Mouse (Mus musculus) liver, embryonic 15.5 days (tissue): ENCODE measurements at regions not wholly inside any gene's neighbourhood (a gene's known extent, or its start where the extent isn't known, plus 50 kb on each side); places are given as distances from the start of the nearest gene placed in this dataset.

ENCODE experiments used
- ATAC-seq: fragments of 200-750 bp; cut with Nextera tagmentation; 2 replicates; pipeline ENCODE4 v1.8.0; 2017; ENCODE audit warnings: moderate number of reproducible peaks, mild to moderate bottlenecking, moderate library complexity; ENCODE audit not compliant: insufficient read depth
- H3K27ac ChIP-seq: fragments of 300-500 bp; sonication (generic); replicated peaks from 2 replicates; pipeline ENCODE4 v1.5.1; 2015; ENCODE audit warnings: mild to moderate bottlenecking, inconsistent platforms
- H3K27me3 ChIP-seq: fragments of 300-500 bp; sonication (generic); 2 replicates; pipeline ENCODE4 v1.6.1; 2015; ENCODE audit warnings: mild to moderate bottlenecking, inconsistent platforms
- H3K36me3 ChIP-seq: fragments of 300-500 bp; sonication (generic); replicated peaks from 2 replicates; pipeline ENCODE4 v1.6.1; 2015; ENCODE audit warnings: moderate library complexity, mild to moderate bottlenecking, inconsistent platforms
- H3K4me1 ChIP-seq: fragments of 300-500 bp; sonication (generic); replicated peaks from 2 replicates; pipeline ENCODE4 v1.6.1; 2015; ENCODE audit warnings: inconsistent platforms
- H3K4me2 ChIP-seq: fragments of 300-500 bp; sonication (generic); 2 replicates; pipeline ENCODE4 v1.6.1; 2015; ENCODE audit warnings: moderate library complexity, mild to moderate bottlenecking, inconsistent platforms
- H3K4me3 ChIP-seq: fragments of 300-500 bp; sonication (generic); replicated peaks from 2 replicates; pipeline ENCODE4 v1.5.1; 2015; ENCODE audit warnings: mild to moderate bottlenecking, inconsistent platforms
- H3K9ac ChIP-seq: fragments of 300-500 bp; sonication (generic); 2 replicates; pipeline ENCODE4 v1.6.1; 2015; ENCODE audit warnings: moderate library complexity, mild to moderate bottlenecking, inconsistent platforms
- H3K9me3 ChIP-seq: fragments of 300-500 bp; sonication (generic); replicated peaks from 2 replicates; pipeline ENCODE4 v1.6.1; 2016; ENCODE audit warnings: inconsistent platforms
- WGBS: fragments of 180-500 bp; shearing (Covaris S2); methylation state at CpG from one replicate; pipeline ENCODE4 v1.1.7; 2015; ENCODE audit warnings: mixed read lengths; ENCODE audit not compliant: insufficient replicate concordance; 5-methylcytosine and 5-hydroxymethylcytosine counted together

DNA sequence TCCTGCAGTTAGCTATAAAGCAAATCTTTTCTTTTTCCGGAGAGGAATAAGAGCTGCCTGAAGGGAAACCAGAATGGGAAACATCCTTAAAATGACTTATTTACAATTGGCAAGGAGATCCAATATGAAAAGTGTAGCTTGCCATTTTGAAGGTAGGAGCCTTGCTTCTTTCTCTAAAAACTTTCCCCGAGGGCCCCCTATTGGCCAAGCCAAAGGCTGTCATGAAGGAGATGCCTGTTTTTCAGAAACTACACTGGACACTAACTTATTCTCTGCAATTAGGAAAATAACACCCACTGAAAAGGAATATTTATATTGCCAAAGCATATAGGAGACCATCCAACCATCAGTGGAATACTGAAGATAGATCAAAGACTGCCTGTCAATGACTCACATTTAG, 312.8 kb upstream of the Thrb start:
- Histone ChIP-seq H3K27ac (no peak overlapping the region), H3K9me3 (no peaks in the 10 kb centered on the region), H3K4me3 (no peak overlapping the region), H3K36me3 (no peaks in the 10 kb centered on the region), H3K4me2 (no peak overlapping the region), H3K4me1 (no peaks in the 10 kb centered on the region), H3K27me3 (no peaks in the 10 kb centered on the region), H3K9ac (no peak overlapping the region)
- ATAC-seq, result no peak
- 54% methylated on average over 2 of the region's 2 CpGs for WGBS

DNA sequence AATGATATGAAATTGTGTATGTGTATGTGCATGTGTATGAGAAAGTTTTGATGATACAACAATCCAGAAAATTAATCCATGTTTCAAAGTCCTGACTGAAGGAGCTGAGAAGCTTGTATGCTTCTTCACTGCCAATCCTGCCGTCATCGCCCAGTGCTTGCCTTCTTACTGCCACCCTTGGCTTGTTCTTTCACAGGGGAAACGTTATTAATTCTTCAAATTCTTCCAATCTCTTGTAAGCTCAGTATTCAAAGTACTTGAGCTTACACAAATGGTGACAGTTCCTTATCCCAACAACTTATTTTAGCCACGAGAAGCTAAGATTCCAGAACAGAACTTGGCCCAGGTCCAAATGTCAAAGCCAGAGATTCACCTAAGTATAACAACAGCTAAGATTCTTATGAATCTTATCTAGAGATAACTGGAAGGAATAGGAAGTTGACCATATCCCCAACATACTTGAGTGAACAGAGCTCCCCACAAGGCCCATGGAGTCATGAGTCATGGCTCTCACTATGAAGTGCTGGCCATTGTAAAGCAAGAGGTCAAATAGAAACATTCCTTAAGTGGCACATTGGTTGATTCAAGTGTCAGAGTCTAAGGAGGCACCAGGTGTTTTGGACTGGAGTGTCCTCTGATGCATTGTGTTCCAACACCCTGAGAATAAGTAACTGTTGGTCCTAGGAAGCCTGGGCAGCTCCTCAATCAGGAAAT, 307.6 kb upstream of the Thrb start:
- no peak overlapping the region for H3K27ac ChIP-seq
- H3K9ac ChIP-seq, result no peak overlapping the region
- H3K9me3 ChIP-seq, result no peaks in the 10 kb centered on the region
- 52% methylated on average over 4 of the region's 4 CpGs for WGBS
- H3K4me3 ChIP-seq, result no peak overlapping the region
- no peak for ATAC-seq
- H3K36me3 ChIP-seq, result no peaks in the 10 kb centered on the region
- no peaks in the 10 kb centered on the region for H3K4me1 ChIP-seq
- H3K4me2 ChIP-seq, result no peak overlapping the region
- no peaks in the 10 kb centered on the region for H3K27me3 ChIP-seq

DNA sequence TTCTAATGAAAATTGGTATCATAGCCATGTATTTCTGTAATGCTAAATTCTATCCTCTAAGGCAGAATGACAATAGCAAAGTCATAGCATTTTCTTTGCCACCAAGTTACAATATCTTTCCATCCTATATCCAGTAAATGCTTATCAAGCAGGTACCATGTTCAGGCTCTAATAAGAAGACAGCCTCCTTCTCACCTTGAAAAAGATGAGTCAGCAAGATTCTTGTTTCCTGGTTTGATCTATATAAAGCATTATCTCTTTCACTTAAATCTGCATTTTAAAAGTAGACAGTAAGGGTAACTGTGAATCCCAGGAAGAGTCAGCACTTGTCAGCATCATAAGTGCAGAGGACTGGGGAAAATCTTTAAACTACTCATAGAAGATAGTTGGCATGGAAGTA, 298.2 kb upstream of the Thrb start:
- no peak for ATAC-seq
- H3K9ac ChIP-seq, result no peak overlapping the region
- H3K27ac ChIP-seq, result no peak overlapping the region
- H3K4me2 ChIP-seq, result no peak overlapping the region
- no peaks in the 10 kb centered on the region for H3K27me3 ChIP-seq
- no peaks in the 10 kb centered on the region for H3K4me1 ChIP-seq
- no peak overlapping the region for H3K4me3 ChIP-seq
- no peaks in the 10 kb centered on the region for H3K9me3 ChIP-seq
- H3K36me3 ChIP-seq, result no peaks in the 10 kb centered on the region

DNA sequence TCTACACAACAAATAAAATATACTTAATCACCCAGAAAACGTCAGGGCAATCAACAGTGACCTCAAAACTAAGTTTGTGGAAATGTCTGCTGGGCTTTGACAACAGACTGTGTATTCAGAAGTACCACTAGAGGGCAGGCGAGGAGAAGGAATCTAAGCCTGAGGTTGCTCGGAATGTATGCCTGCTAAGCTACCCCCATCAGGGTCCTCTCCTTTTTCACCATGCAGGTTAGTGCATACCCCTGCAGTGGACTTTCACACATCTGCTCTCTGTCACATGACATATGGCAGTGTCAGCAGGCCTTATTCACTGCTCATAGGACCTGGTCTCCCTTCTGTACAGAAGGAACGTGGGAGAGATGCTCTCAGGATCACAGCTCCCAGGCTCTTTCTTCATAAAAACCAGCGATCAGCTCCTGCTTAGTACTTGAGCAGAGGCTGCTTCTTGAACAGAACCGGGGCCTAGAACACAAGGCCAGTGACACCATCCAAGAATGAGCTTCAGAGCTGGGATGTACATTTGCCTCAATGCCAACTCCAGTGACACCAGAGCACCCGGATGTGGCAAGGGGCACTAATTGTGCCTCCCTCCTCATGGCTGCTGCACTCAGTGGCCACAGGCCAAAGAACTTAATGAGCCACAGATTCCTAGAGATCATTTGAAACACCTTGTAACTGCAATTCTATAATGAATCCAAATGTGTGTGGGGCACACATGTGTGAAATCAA, 257.1 kb upstream of the Thrb start:
- no peak overlapping the region for H3K27ac ChIP-seq
- H3K4me2 ChIP-seq, result no peak overlapping the region
- no peak overlapping the region for H3K4me3 ChIP-seq
- 33% methylated on average over 7 of the region's 7 CpGs for WGBS
- no peaks in the 10 kb centered on the region for H3K9me3 ChIP-seq
- H3K4me1 ChIP-seq, result no peaks in the 10 kb centered on the region
- ATAC-seq, result no peak
- no peak overlapping the region for H3K9ac ChIP-seq
- no peaks in the 10 kb centered on the region for H3K27me3 ChIP-seq
- no peaks in the 10 kb centered on the region for H3K36me3 ChIP-seq

DNA sequence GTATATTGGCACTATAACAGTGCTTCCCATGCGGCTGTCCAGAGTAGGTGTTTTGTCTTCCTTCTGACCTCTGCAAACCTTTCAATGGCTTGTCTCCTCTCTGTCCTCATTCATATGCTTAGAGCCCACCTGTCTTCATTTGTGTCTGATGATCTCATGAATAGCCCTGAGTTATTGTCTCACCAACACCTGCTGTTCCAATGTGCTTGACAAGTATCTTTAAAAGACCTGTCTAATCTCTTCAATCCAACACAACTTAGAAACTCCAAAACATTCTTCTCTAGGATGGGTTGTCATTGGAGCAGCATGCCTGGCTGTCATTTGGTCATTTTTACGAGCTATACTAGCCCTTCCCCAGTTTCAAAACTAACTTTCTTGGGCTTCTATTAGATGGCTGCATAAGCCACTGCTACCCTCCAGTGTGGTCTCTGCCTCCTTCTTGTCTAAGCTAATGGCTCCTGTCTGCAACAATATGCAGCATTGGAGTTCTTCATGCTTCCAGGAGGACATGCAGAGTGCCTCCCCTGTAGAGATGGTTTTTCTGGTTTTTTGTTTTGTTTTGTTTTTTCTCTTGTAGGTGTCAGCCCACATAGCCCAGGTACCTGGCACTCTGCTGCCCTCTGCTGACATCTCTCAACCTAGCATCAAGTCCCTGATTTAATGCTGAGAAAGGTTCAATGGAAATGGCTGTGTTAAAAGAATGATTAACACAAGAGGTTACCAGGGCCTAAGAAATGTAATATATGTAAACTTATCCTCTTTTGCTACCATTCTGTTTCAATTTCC, 254.3 kb upstream of the Thrb start:
- ATAC-seq, result no peak

DNA sequence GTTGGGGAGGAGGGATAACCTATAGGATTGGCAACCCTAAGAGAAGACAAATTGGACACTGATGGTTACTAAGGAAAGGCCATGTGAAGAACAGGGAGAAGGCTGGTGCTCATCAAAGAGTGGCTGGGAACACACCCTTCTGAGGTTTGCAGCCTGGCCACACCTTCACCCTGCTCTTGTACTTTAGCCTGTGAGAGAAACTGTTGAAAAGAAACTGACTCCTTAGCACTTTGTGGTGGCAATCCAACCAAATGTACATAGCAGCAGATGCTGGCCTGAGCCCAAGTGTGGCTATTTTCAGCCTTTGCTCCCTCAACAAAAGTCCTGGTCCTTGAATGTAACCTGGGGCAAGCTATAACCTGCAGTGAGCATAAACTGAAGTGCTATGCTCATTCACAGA, 253.2 kb upstream of the Thrb start:
- H3K4me2 ChIP-seq, result no peak overlapping the region
- no peak for ATAC-seq
- no peaks in the 10 kb centered on the region for H3K4me1 ChIP-seq
- H3K36me3 ChIP-seq, result no peaks in the 10 kb centered on the region
- H3K4me3 ChIP-seq, result no peak overlapping the region
- H3K27ac ChIP-seq, result no peak overlapping the region
- H3K9ac ChIP-seq, result no peak overlapping the region
- no peaks in the 10 kb centered on the region for H3K27me3 ChIP-seq
- H3K9me3 ChIP-seq, result no peaks in the 10 kb centered on the region

More for the DNA sequence above, 254.3 kb upstream of the Thrb start:
- Histone ChIP-seq H3K4me2 (no peak overlapping the region), H3K4me1 (no peaks in the 10 kb centered on the region), H3K4me3 (no peak overlapping the region), H3K36me3 (no peaks in the 10 kb centered on the region), H3K9ac (no peak overlapping the region), H3K27ac (no peak overlapping the region), H3K27me3 (no peaks in the 10 kb centered on the region), H3K9me3 (no peaks in the 10 kb centered on the region)
- 60% methylated on average over 2 of the region's 2 CpGs for WGBS

DNA sequence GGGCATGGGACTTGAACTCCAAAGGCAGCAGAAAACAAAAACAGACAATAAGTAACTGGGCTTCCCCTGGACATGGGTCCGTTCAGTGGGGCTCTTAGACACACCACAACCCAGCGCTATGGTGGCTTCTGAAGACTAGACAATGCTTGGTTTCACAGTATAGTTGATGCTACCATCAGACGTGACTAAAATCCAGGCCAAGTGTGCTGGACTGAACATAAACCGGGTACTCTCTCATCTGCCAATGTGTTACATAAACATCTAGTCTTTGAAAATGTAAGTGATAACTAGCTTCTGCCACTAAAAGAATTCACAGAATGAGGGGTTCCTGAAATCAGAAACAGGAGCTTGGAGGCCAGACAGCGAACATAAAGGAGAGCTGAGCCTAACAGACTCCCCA, 251.7 kb upstream of the Thrb start:
- 60% methylated on average over 5 of the region's 5 CpGs for WGBS
- no peak overlapping the region for H3K9ac ChIP-seq

DNA sequence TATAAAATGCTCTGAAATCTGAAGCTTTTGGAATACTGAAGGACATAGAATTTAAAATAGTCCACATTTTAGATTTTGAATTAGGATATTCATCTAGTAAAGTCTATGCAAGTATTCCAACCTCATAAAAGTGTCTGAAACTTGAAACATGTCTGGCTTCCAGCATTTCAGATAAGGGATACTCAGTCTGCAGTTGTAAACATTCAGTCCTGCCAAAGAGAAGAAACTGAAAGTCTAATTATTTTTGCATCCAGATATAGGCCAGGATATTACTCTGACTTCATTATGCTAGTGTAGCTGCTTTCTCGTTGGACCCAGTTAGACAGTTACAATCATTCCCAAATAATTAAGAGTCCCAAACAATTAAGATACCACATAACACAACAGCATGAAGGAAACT, 251.2 kb upstream of the Thrb start:
- H3K9ac ChIP-seq, result no peak overlapping the region
- H3K36me3 ChIP-seq, result no peaks in the 10 kb centered on the region
- 68% methylated on average over 1 of the region's 1 CpGs for WGBS
- H3K27ac ChIP-seq, result no peak overlapping the region
- no peaks in the 10 kb centered on the region for H3K9me3 ChIP-seq
- H3K4me1 ChIP-seq, result no peaks in the 10 kb centered on the region
- no peak overlapping the region for H3K4me3 ChIP-seq
- ATAC-seq, result no peak
- H3K4me2 ChIP-seq, result no peak overlapping the region
- H3K27me3 ChIP-seq, result no peaks in the 10 kb centered on the region

More for the DNA sequence above, 251.7 kb upstream of the Thrb start:
- Histone ChIP-seq H3K4me1 (no peaks in the 10 kb centered on the region), H3K4me2 (no peak overlapping the region), H3K27ac (no peak overlapping the region), H3K4me3 (no peak overlapping the region), H3K27me3 (no peaks in the 10 kb centered on the region), H3K9me3 (no peaks in the 10 kb centered on the region), H3K36me3 (no peaks in the 10 kb centered on the region)
- no peak for ATAC-seq

DNA sequence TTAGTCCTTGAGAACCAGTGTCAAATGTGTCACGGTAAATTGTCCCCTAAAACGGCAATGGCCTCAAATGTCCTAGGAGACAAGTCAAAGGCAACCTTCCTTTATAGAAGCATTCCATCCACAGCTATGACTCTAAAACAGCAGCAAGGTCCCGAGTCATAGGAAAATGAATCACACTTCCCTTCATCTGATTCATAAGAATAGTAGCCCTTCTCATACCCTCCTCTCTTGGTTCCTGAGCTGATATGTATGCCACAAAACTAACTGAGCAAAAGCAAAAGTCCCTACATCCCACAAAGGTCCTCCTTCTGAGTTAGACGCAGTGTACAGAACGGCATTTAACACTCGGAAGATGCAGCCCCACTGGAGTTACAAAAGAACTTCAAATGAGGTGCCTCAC, 250.6 kb upstream of the Thrb start:
- Histone ChIP-seq H3K36me3 (no peaks in the 10 kb centered on the region), H3K27me3 (no peaks in the 10 kb centered on the region), H3K4me1 (no peaks in the 10 kb centered on the region), H3K4me3 (no peak overlapping the region), H3K4me2 (no peak overlapping the region), H3K27ac (no peak overlapping the region), H3K9ac (no peak overlapping the region), H3K9me3 (no peaks in the 10 kb centered on the region)
- ATAC-seq, result no peak
- 71% methylated on average over 6 of the region's 6 CpGs for whole genome bisulfite sequencing

DNA sequence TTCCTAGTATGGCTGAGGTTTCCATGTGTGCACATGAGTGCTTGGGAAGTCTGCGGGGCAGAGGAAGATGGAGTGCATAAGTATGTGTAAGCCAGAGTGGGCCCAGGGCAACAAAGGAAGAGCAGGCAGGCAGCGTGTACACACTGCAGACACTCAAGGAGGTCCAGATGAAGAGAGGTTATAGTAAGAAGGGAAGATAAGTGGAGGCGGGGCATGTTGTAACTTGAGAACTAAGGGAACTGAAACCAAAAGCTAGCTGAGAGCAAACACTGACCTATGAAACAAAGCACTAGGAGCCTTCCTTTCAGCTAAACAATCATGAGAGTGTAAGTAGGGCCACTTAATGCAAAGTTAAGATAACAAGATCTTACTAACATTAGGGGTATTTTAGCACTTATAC, 249.3 kb upstream of the Thrb start:
- Histone ChIP-seq H3K4me1 (no peaks in the 10 kb centered on the region), H3K9me3 (no peaks in the 10 kb centered on the region), H3K27me3 (no peaks in the 10 kb centered on the region), H3K27ac (no peak overlapping the region), H3K4me2 (no peak overlapping the region), H3K36me3 (no peaks in the 10 kb centered on the region), H3K4me3 (no peak overlapping the region), H3K9ac (no peak overlapping the region)
- WGBS, result 30% methylated on average over 3 of the region's 3 CpGs
- no peak for ATAC-seq

DNA sequence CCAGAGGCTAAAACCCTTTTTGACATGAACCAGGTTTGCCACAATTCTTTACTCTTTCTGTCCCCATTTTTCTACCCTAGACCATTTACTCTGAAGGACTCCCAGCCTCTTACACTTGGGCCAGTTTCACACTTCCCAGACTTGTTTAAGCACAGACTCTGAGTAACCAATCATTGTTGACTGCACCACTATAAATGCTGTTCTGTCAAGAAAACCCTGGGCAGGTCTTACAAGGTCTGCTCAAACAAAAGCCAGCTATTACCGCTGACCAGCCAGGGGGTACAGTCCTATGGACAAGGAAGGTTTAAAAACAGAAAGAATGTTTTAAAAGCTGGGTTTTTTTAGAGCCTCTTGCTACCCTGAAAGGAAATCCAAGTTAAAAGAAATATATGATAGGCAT, 248.8 kb upstream of the Thrb start:
- no peak for ATAC-seq
- H3K4me1 ChIP-seq, result no peaks in the 10 kb centered on the region
- no peaks in the 10 kb centered on the region for H3K36me3 ChIP-seq
- no peak overlapping the region for H3K27ac ChIP-seq
- WGBS, result 61% methylated on average over 1 of the region's 1 CpGs
- H3K4me3 ChIP-seq, result no peak overlapping the region
- no peaks in the 10 kb centered on the region for H3K9me3 ChIP-seq
- no peaks in the 10 kb centered on the region for H3K27me3 ChIP-seq
- no peak overlapping the region for H3K4me2 ChIP-seq
- H3K9ac ChIP-seq, result no peak overlapping the region
